9 mouse cellular contexts compared by ENCODE assay signal in genomic region chr11:59230144-59230760, GRCm38 (mm10). TPM values are rescaled to one million over a fixed set of nuclear protein-coding genes. Genes with fewer than 3 reads are reported as not detected.
A peak's percentile ranks its signal among the peaks of the same experiment; 100 is the strongest.
DNase-seq lines count a peak whose midpoint lies in the region; ATAC-seq lines count a peak whose summit lies in the region.
"Had no signal": no experiment of that assay in that cellular context is flagged by ENCODE, and none has a peak within 500 bp of the region (broad histone marks: within the 10 kb centered on the region; RNA-seq: fewer than 3 reads in every experiment).

No protein-coding gene starts in this region.

- 12% methylated on average over 7 of the region's 7 CpGs for WGBS in neural tube, embryonic 15.5 days
- WGBS in embryonic facial prominence, embryonic 10.5 days, result 14% methylated on average over 7 of the region's 7 CpGs
- 14% methylated on average over 7 of the region's 7 CpGs for WGBS in intestine, embryonic 14.5 days
- whole genome bisulfite sequencing in liver, embryonic 16.5 days (ENCODE audit: insufficient replicate concordance), result 16% methylated on average over 7 of the region's 7 CpGs

- no peaks in the 10 kb centered on the region for H3K36me3 ChIP-seq in neural tube, embryonic 15.5 days
- H3K36me3 ChIP-seq in embryonic facial prominence, embryonic 10.5 days (replicated peaks), result no peaks in the 10 kb centered on the region; the same call in 1 of the 2 replicates
- no peaks in the 10 kb centered on the region for H3K36me3 ChIP-seq in intestine, embryonic 14.5 days (ENCODE audit: control insufficient read depth, insufficient read depth, low read length)
- no peaks in the 10 kb centered on the region for H3K36me3 ChIP-seq in liver, embryonic 16.5 days (ENCODE audit: control insufficient read depth, insufficient read depth)

- no peak for ATAC-seq in neural tube, embryonic 15.5 days (ENCODE audit: low FRiP score)
- ATAC-seq in intestine, embryonic 14.5 days (replicated peaks; ENCODE audit: low FRiP score, low TSS enrichment, low read depth), result no peak
- no peak for ATAC-seq in liver, embryonic 16.5 days (ENCODE audit: low read depth)

- peak; percentile 67 for DNase-seq in neural tube, embryonic 10.5 days (ENCODE audit: extremely low spot score, low spot score)
- peak; percentile 60 for DNase-seq in adipocyte (ENCODE audit: low spot score)
- DNase-seq in embryonic facial prominence, embryonic 10.5 days (ENCODE audit: low spot score), result peak; percentile 77
- peak; percentile 87 for DNase-seq in intestine, embryonic 14.5 days (ENCODE audit: low spot score)
- DNase-seq in retina, postnatal 1 day, result peak; percentile 68
- DNase-seq in ovary, postnatal 14 days (ENCODE audit: low spot score), result no peak

- H3K27me3 ChIP-seq in neural tube, embryonic 15.5 days (replicated peaks), result no peaks in the 10 kb centered on the region
- no peaks in the 10 kb centered on the region for H3K27me3 ChIP-seq in embryonic facial prominence, embryonic 10.5 days (replicated peaks; ENCODE audit: low read depth, poor library complexity, severe bottlenecking)
- H3K27me3 ChIP-seq in intestine, embryonic 14.5 days (replicated peaks; ENCODE audit: control insufficient read depth, insufficient read depth, low read length), result no peaks in the 10 kb centered on the region
- peaks cover 3% of the 10 kb centered on the region for H3K27me3 ChIP-seq in liver, embryonic 16.5 days (ENCODE audit: control insufficient read depth, insufficient read depth, low read depth, low read length)

- H3K4me1 ChIP-seq in neural tube, embryonic 15.5 days, result peaks cover 31% of the 10 kb centered on the region
- H3K4me1 ChIP-seq in embryonic facial prominence, embryonic 10.5 days, result peaks cover 28% of the 10 kb centered on the region
- H3K4me1 ChIP-seq in intestine, embryonic 14.5 days (replicated peaks; ENCODE audit: control insufficient read depth, insufficient read depth, low read length), result peaks cover 19% of the 10 kb centered on the region
- H3K4me1 ChIP-seq in liver, embryonic 16.5 days (ENCODE audit: control insufficient read depth, low read depth, low read length), result peaks cover 33% of the 10 kb centered on the region

- no peaks in the 10 kb centered on the region for H3K9me3 ChIP-seq in neural tube, embryonic 15.5 days (replicated peaks)
- H3K9me3 ChIP-seq in embryonic facial prominence, embryonic 10.5 days, result no peaks in the 10 kb centered on the region
- H3K9me3 ChIP-seq in intestine, embryonic 14.5 days (ENCODE audit: control insufficient read depth, low read length), result no peaks in the 10 kb centered on the region
- H3K9me3 ChIP-seq in liver, embryonic 16.5 days (replicated peaks; ENCODE audit: control insufficient read depth, low read length), result no peaks in the 10 kb centered on the region

- no peak overlapping the region for H3K27ac ChIP-seq in neural tube, embryonic 15.5 days (replicated peaks)
- H3K27ac ChIP-seq in embryonic facial prominence, embryonic 10.5 days (replicated peaks), result no peak overlapping the region
- H3K27ac ChIP-seq in intestine, embryonic 14.5 days (ENCODE audit: low read depth), result no peak overlapping the region
- H3K27ac ChIP-seq in liver, embryonic 16.5 days (ENCODE audit: low read length), result no peak overlapping the region

- H3K4me2 ChIP-seq in neural tube, embryonic 15.5 days, result no peak overlapping the region; the same call in 1 of the 2 replicates
- no peak overlapping the region for H3K4me2 ChIP-seq in intestine, embryonic 14.5 days (ENCODE audit: low read length)
- H3K4me2 ChIP-seq in liver, embryonic 16.5 days (ENCODE audit: low read depth, low read length), result no peak overlapping the region

- no peak overlapping the region for H3K4me3 ChIP-seq in neural tube, embryonic 15.5 days (replicated peaks)
- H3K4me3 ChIP-seq in embryonic facial prominence, embryonic 10.5 days, result no peak overlapping the region; the same call in 1 of the 2 replicates
- no peak overlapping the region for H3K4me3 ChIP-seq in intestine, embryonic 14.5 days (ENCODE audit: low read depth, low read length)
- H3K4me3 ChIP-seq in liver, embryonic 16.5 days (ENCODE audit: low read depth, low read length), result no peak overlapping the region
- H3K4me3 ChIP-seq: myocyte had no signal

- no peak overlapping the region for H3K9ac ChIP-seq in neural tube, embryonic 15.5 days (replicated peaks)
- H3K9ac ChIP-seq in intestine, embryonic 14.5 days (ENCODE audit: low read length), result no peak overlapping the region
- peak overlapping the region; percentile 3; the same call in 1 of the 2 replicates for H3K9ac ChIP-seq in liver, embryonic 16.5 days (ENCODE audit: low read depth, low read length)

RNA-seq across cellular contexts. Expression of gene Arf1, which starts 2.2 kb away (rescaled TPM):
- polyA plus RNA-seq in neural tube, embryonic 15.5 days (2015; fragmentation: Nextera tagmentation; extraction: Ambion mirVana), result 645 and 662 TPM in 2 replicates
- 645 and 651 TPM in 2 replicates for polyA plus RNA-seq in embryonic facial prominence, embryonic 10.5 days (2016; fragmentation: Nextera tagmentation; extraction: Ambion mirVana)
- 618 and 641 TPM in 2 replicates for polyA plus RNA-seq in intestine, embryonic 14.5 days (2014; fragmentation: Nextera tagmentation; extraction: Ambion mirVana)
- polyA plus RNA-seq in liver, embryonic 16.5 days (2015; fragmentation: Nextera tagmentation; extraction: Ambion mirVana), result 251 and 257 TPM in 2 replicates

RNA-seq across cellular contexts. Expression of gene 2310033P09Rik, which starts 22.1 kb away (rescaled TPM):
- polyA plus RNA-seq in neural tube, embryonic 15.5 days (2015; fragmentation: Nextera tagmentation; extraction: Ambion mirVana), result 27.3 and 28.6 TPM in 2 replicates
- 43.9 and 46.0 TPM in 2 replicates for polyA plus RNA-seq in embryonic facial prominence, embryonic 10.5 days (2016; fragmentation: Nextera tagmentation; extraction: Ambion mirVana)
- polyA plus RNA-seq in intestine, embryonic 14.5 days (2014; fragmentation: Nextera tagmentation; extraction: Ambion mirVana), result 29.9 and 33.5 TPM in 2 replicates
- polyA plus RNA-seq in liver, embryonic 16.5 days (2015; fragmentation: Nextera tagmentation; extraction: Ambion mirVana), result 14.6 and 15.1 TPM in 2 replicates

RNA-seq across cellular contexts. Expression of gene Mrpl55, which starts 28.0 kb away (rescaled TPM):
- polyA plus RNA-seq in neural tube, embryonic 15.5 days (2015; fragmentation: Nextera tagmentation; extraction: Ambion mirVana), result 99.3 and 103 TPM in 2 replicates
- polyA plus RNA-seq in embryonic facial prominence, embryonic 10.5 days (2016; fragmentation: Nextera tagmentation; extraction: Ambion mirVana), result 119 and 128 TPM in 2 replicates
- 107 and 117 TPM in 2 replicates for polyA plus RNA-seq in intestine, embryonic 14.5 days (2014; fragmentation: Nextera tagmentation; extraction: Ambion mirVana)
- 43.1 and 44.3 TPM in 2 replicates for polyA plus RNA-seq in liver, embryonic 16.5 days (2015; fragmentation: Nextera tagmentation; extraction: Ambion mirVana)

RNA-seq across cellular contexts. Expression of gene Guk1, which starts 38.2 kb away (rescaled TPM):
- 225 and 262 TPM in 2 replicates for polyA plus RNA-seq in neural tube, embryonic 15.5 days (2015; fragmentation: Nextera tagmentation; extraction: Ambion mirVana)
- 133 and 146 TPM in 2 replicates for polyA plus RNA-seq in embryonic facial prominence, embryonic 10.5 days (2016; fragmentation: Nextera tagmentation; extraction: Ambion mirVana)
- polyA plus RNA-seq in intestine, embryonic 14.5 days (2014; fragmentation: Nextera tagmentation; extraction: Ambion mirVana), result 142 and 143 TPM in 2 replicates
- 55.0 TPM in 2 replicates for polyA plus RNA-seq in liver, embryonic 16.5 days (2015; fragmentation: Nextera tagmentation; extraction: Ambion mirVana)

RNA-seq across cellular contexts. Expression of gene Gjc2, which starts 47.2 kb away (rescaled TPM):
- polyA plus RNA-seq in neural tube, embryonic 15.5 days (2015; fragmentation: Nextera tagmentation; extraction: Ambion mirVana), result 0.29 and 0.42 TPM in 2 replicates
- polyA plus RNA-seq in embryonic facial prominence, embryonic 10.5 days (2016; fragmentation: Nextera tagmentation; extraction: Ambion mirVana), result 0.15 TPM in 1 of 2 replicates, not detected in the other
- 0.42 and 0.55 TPM in 2 replicates for polyA plus RNA-seq in intestine, embryonic 14.5 days (2014; fragmentation: Nextera tagmentation; extraction: Ambion mirVana)
- polyA plus RNA-seq in liver, embryonic 16.5 days (2015; fragmentation: Nextera tagmentation; extraction: Ambion mirVana), result 0.08 and 0.20 TPM in 2 replicates
